Mouse (Mus musculus) adrenal gland, postnatal 4 days (tissue): ENCODE data around the gene Hoxb13. TPM values are rescaled to one million over a fixed set of nuclear protein-coding genes. Genes with fewer than 3 reads are reported as not detected.

ENCODE experiments used
- total RNA-seq, 2 experiments: library from RNA; stranded (reverse); gene quantifications; 2 replicates each; pipeline ENCODE4 v1.2.3; 2021

The Hoxb13 gene
- total RNA-seq, 2 experiments from 2014 or later = not detected

Other genes starting within 250 kb of the Hoxb13 start
- gene Igf2bp1, start 188.4 kb upstream of the Hoxb13 start, total RNA-seq = 10 to 100 TPM; 19.4 to 27.3 TPM
- not detected for gene Gip, start 169.8 kb upstream of the Hoxb13 start, total RNA-seq
- gene Snf8, start 159.4 kb upstream of the Hoxb13 start, total RNA-seq = 10 to 100 TPM; 74.3 to 78.8 TPM
- 10 to 100 TPM; 54.9 to 57.8 TPM for gene Ube2z, start 128.9 kb upstream of the Hoxb13 start, total RNA-seq
- 100 to 1,000 TPM; 332 to 356 TPM for gene Atp5g1, start 118.6 kb upstream of the Hoxb13 start, total RNA-seq
- not detected for gene Calcoco2, start 82.4 kb upstream of the Hoxb13 start, total RNA-seq
- not detected for gene Ttll6, start 60.5 kb upstream of the Hoxb13 start, total RNA-seq
- 10 to 100 TPM; 86.0 to 93.6 TPM for gene Hoxb9, start 77.1 kb downstream of the Hoxb13 start, total RNA-seq
- 10 to 100 TPM; 58.4 to 61.2 TPM for gene Hoxb8, start 87.6 kb downstream of the Hoxb13 start, total RNA-seq
- gene Hoxb7, start 92.3 kb downstream of the Hoxb13 start, total RNA-seq = 10 to 100 TPM; 39.4 to 49.8 TPM
- 10 to 100 TPM; 43.6 to 47.9 TPM for gene Hoxb6, start 98.2 kb downstream of the Hoxb13 start, total RNA-seq
- gene Hoxb5, start 109.0 kb downstream of the Hoxb13 start, total RNA-seq = 10 to 100 TPM; 26.5 to 27.8 TPM
- gene Hoxb4, start 124.0 kb downstream of the Hoxb13 start, total RNA-seq = 10 to 100 TPM; 19.8 to 22.0 TPM
- gene Hoxb3, start 129.0 kb downstream of the Hoxb13 start, total RNA-seq = 10 to 100 TPM; 40.5 to 44.5 TPM
- 10 to 100 TPM; 21.0 to 26.0 TPM for gene Hoxb2, start 156.2 kb downstream of the Hoxb13 start, total RNA-seq
- not detected for gene Hoxb1, start 171.4 kb downstream of the Hoxb13 start, total RNA-seq